Mouse (Mus musculus) liver, embryonic 13.5 days (tissue): ENCODE data around the gene Iqschfp. TPM values are rescaled to one million over a fixed set of nuclear protein-coding genes. Genes with fewer than 3 reads are reported as not detected.

Source experiments
- ATAC-seq: fragments of 200-750 bp; cut with Nextera tagmentation; 2 replicates; pipeline ENCODE4 v1.8.0; 2017; ENCODE audit warnings: low read depth, mild to moderate bottlenecking, moderate number of reproducible peaks, moderate library complexity
- DNase-seq: peaks from one replicate; pipeline ENCODE4 v3.0.0; 2022
- H3K27ac ChIP-seq: fragments of 300-500 bp; sonication (generic); 2 replicates; pipeline ENCODE4 v1.5.1; 2015; ENCODE audit warnings: moderate library complexity, mild to moderate bottlenecking, inconsistent platforms
- H3K27me3 ChIP-seq: fragments of 300-500 bp; sonication (generic); 2 replicates; pipeline ENCODE4 v1.6.1; 2015; ENCODE audit warnings: mild to moderate bottlenecking, inconsistent platforms
- H3K36me3 ChIP-seq: fragments of 300-500 bp; sonication (generic); 2 replicates; pipeline ENCODE4 v1.6.1; 2015; ENCODE audit warnings: mild to moderate bottlenecking, inconsistent platforms
- H3K4me1 ChIP-seq: fragments of 300-500 bp; sonication (generic); replicated peaks from 2 replicates; pipeline ENCODE4 v1.6.1; 2015; ENCODE audit warnings: inconsistent platforms
- H3K4me2 ChIP-seq: fragments of 300-500 bp; sonication (generic); 2 replicates; pipeline ENCODE4 v1.6.1; 2015; ENCODE audit warnings: inconsistent platforms, mild to moderate bottlenecking, moderate library complexity
- H3K4me3 ChIP-seq: fragments of 300-500 bp; sonication (generic); replicated peaks from 2 replicates; pipeline ENCODE4 v1.5.1; 2015; ENCODE audit warnings: mild to moderate bottlenecking, inconsistent platforms
- H3K9ac ChIP-seq: fragments of 300-500 bp; sonication (generic); 2 replicates; pipeline ENCODE4 v1.6.1; 2015; ENCODE audit warnings: mild to moderate bottlenecking, inconsistent platforms
- H3K9me3 ChIP-seq: fragments of 300-500 bp; sonication (generic); replicated peaks from 2 replicates; pipeline ENCODE4 v1.6.1; 2016; ENCODE audit warnings: inconsistent platforms
- WGBS: fragments of 180-500 bp; shearing (Covaris S2); methylation state at CpG from one replicate; pipeline ENCODE4 v1.1.7; 2015; ENCODE audit not compliant: insufficient replicate concordance; 5-methylcytosine and 5-hydroxymethylcytosine counted together
- polyA plus RNA-seq: library from polyadenylated mRNA; unstranded; fragments of >200 nt; fragmentation: Nextera tagmentation; extraction: Ambion mirVana; gene quantifications from 2 replicates; pipeline ENCODE4 v1.2.1, GENCODE M21; 2015

Gene Iqschfp
- polyA plus RNA-seq = not detected in 2 replicates

DNA sequence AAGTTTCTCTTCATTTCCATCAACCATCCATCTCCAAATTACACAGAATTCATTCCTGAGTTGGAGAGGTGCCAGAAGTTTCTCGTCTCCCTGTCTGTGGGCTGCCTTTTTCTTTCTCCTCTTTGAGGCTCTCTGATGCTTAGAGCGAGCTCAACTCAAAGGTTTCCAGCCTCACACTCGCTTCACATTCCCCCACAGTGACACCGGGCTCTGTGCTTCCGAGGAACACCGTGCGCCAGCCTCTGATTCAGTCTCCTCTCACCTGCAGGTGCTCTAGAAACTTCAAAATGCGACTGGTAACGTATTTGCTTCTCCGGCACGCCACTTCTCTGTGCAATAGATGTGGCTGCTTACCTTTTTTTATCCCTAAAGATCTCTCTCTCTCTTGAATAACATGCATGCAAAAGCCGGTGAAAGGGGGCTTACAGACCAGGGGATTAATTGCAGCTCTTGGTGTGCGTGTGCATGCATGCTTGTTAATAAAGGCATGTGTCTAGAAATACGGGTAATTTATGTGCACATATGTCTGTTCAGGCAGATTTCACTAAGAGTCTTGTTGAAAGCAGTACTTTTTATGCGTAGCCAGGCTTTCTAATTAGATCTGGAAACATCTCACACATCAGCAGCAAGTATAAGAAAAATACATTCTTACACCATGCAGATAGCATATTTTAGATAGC, at the start of gene Iqschfp, which contains the start of gene Iqcj:
Gene Iqschfp (plus strand): TSS at position 207 of the 680 bp plus-strand sequence.
Gene Iqcj (plus strand): TSS at position 195 of the 680 bp plus-strand sequence.
- no peaks in the 10 kb centered on the region for H3K27me3 ChIP-seq
- 58% methylated on average over 15 of the region's 15 CpGs for WGBS
- no peak within 1 kb of the TSS for H3K27ac ChIP-seq
- H3K9ac ChIP-seq = no peak within 1 kb of the TSS
- H3K4me1 ChIP-seq = no peaks in the 10 kb centered on the region
- H3K4me3 ChIP-seq = no peak within 1 kb of the TSS
- H3K4me2 ChIP-seq = no peak within 1 kb of the TSS
- ATAC-seq (no peak), DNase-seq (no peak)
- H3K36me3 ChIP-seq = no peaks in the 10 kb centered on the region
- no peaks in the 10 kb centered on the region for H3K9me3 ChIP-seq

DNA sequence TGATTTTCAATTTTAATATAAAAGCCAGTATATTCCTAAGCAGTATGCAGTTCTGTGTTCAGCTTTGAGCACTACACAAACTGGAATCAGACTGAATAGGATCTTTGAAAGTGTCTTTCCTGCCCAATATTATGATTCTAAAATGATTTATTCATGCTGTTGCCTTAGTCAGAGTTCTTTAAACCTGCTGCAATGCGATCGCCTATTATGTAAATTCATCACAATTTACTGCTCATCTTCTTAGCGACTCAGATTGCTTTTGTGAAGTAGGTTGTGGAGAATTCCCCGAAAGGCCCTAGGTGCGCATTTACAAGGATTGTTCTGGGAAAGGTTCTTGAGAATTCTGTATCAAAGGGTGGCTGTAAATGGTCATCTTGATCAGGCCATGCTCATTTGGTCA, 39.6 kb upstream of the Iqschfp start:
- H3K27ac ChIP-seq = no peak overlapping the region

GRCm38 (mm10) chr3:67861524-67861923, 30.5 kb upstream of the Iqschfp start:
- ATAC-seq (no peak), DNase-seq (no peak)
- Histone ChIP-seq H3K9ac (no peak overlapping the region), H3K4me3 (no peak overlapping the region), H3K27ac (no peak overlapping the region), H3K9me3 (no peaks in the 10 kb centered on the region), H3K27me3 (no peaks in the 10 kb centered on the region), H3K4me1 (no peaks in the 10 kb centered on the region), H3K36me3 (no peaks in the 10 kb centered on the region), H3K4me2 (no peak overlapping the region)
- WGBS = 68% methylated on average over 3 of the region's 3 CpGs

More for the DNA sequence above, 39.6 kb upstream of the Iqschfp start:
- 71% methylated on average over 5 of the region's 5 CpGs for WGBS
- DNase-seq (no peak), ATAC-seq (no peak)
- Histone ChIP-seq H3K4me1 (no peaks in the 10 kb centered on the region), H3K9me3 (no peaks in the 10 kb centered on the region), H3K4me3 (no peak overlapping the region), H3K36me3 (no peaks in the 10 kb centered on the region), H3K9ac (no peak overlapping the region), H3K27me3 (no peaks in the 10 kb centered on the region), H3K4me2 (no peak overlapping the region)

GRCm38 (mm10) chr3:67867420-67868065, 24.5 kb upstream of the Iqschfp start:
- Histone ChIP-seq H3K9ac (no peak overlapping the region), H3K27me3 (no peaks in the 10 kb centered on the region), H3K27ac (no peak overlapping the region), H3K4me3 (no peak overlapping the region), H3K9me3 (no peaks in the 10 kb centered on the region), H3K4me1 (no peaks in the 10 kb centered on the region), H3K36me3 (no peaks in the 10 kb centered on the region), H3K4me2 (no peak overlapping the region)
- DNase-seq = no peak
- no peak for ATAC-seq
- 71% methylated on average over 13 of the region's 13 CpGs for WGBS

- Histone ChIP-seq H3K4me2 (no peak overlapping the region), H3K27me3 (no peaks in the 10 kb centered on the region), H3K9ac (no peak overlapping the region), H3K4me1 (no peaks in the 10 kb centered on the region), H3K36me3 (no peaks in the 10 kb centered on the region), H3K4me3 (no peak overlapping the region), H3K9me3 (no peaks in the 10 kb centered on the region), H3K27ac (no peak overlapping the region)
- WGBS = 68% methylated on average over 1 of the region's 1 CpGs
- no peak for ATAC-seq
- DNase-seq = no peak
Observed at GRCm38 (mm10) chr3:67869424-67869823, 22.6 kb upstream of the Iqschfp start.

- ATAC-seq = no peak
- no peak overlapping the region for H3K27ac ChIP-seq
- H3K9ac ChIP-seq = no peak overlapping the region
- H3K27me3 ChIP-seq = no peaks in the 10 kb centered on the region
- H3K9me3 ChIP-seq = no peaks in the 10 kb centered on the region
- DNase-seq = no peak
- 56% methylated on average over 4 of the region's 4 CpGs for WGBS
- no peak overlapping the region for H3K4me2 ChIP-seq
- H3K4me3 ChIP-seq = no peak overlapping the region
- no peaks in the 10 kb centered on the region for H3K36me3 ChIP-seq
- no peaks in the 10 kb centered on the region for H3K4me1 ChIP-seq
Observed at GRCm38 (mm10) chr3:67877253-67877652, 14.8 kb upstream of the Iqschfp start.

DNA sequence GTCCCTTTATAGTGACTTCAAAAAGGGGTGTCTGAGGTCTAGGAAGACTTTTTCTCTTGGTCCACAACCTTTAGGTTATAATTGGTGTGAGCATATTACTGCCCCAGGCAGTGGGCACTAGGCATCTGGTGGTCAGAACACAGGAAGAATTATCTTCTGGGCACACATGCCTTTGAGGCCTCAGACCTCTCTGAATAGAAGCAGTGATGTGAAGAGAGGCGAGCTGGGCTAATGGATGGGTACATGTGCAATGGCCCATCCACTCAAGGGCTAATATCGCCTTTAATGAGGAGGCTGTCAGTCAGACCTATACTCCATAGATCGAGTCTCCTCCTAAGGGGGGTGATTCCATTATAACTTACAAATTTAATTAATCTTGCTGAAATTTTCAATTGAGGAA, 7.7 kb upstream of the Iqschfp start:
- H3K36me3 ChIP-seq = no peaks in the 10 kb centered on the region
- no peak for ATAC-seq
- no peak overlapping the region for H3K27ac ChIP-seq
- H3K9ac ChIP-seq = no peak overlapping the region
- no peaks in the 10 kb centered on the region for H3K9me3 ChIP-seq
- WGBS = 51% methylated on average over 3 of the region's 3 CpGs
- no peaks in the 10 kb centered on the region for H3K27me3 ChIP-seq
- no peaks in the 10 kb centered on the region for H3K4me1 ChIP-seq
- H3K4me3 ChIP-seq = no peak overlapping the region
- DNase-seq = no peak
- H3K4me2 ChIP-seq = no peak overlapping the region

DNA sequence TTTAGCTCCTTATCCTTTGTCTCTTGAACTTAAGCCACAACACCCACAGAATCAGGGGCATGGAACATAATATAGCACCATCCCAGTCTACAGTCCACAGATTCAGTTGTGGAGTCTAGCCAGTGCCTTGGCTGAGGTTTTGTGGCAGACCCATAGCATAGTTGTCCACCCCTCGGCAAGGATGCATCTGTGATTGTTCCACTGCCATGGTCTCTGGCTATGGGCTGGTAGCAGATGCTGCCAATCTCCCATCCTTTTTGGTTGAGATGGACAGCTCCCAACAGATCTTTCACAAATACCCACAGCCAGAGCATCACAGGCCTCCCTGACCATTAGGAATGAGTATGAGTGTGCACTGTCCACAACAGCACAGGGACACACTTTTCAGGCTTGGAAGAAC, 5.9 kb upstream of the Iqschfp start:
- Histone ChIP-seq H3K4me3 (no peak overlapping the region), H3K4me1 (no peaks in the 10 kb centered on the region), H3K36me3 (no peaks in the 10 kb centered on the region), H3K9me3 (no peaks in the 10 kb centered on the region), H3K9ac (no peak overlapping the region), H3K27ac (no peak overlapping the region), H3K4me2 (no peak overlapping the region), H3K27me3 (no peaks in the 10 kb centered on the region)
- DNase-seq = no peak
- 50% methylated on average over 1 of the region's 1 CpGs for WGBS
- ATAC-seq = no peak

- H3K4me3 ChIP-seq = no peak overlapping the region
- H3K9ac ChIP-seq = no peak overlapping the region
- DNase-seq (no peak), ATAC-seq (no peak)
- H3K9me3 ChIP-seq = no peaks in the 10 kb centered on the region
- H3K36me3 ChIP-seq = no peaks in the 10 kb centered on the region
- no peak overlapping the region for H3K27ac ChIP-seq
- H3K27me3 ChIP-seq = no peaks in the 10 kb centered on the region
- H3K4me1 ChIP-seq = no peaks in the 10 kb centered on the region
- no peak overlapping the region for H3K4me2 ChIP-seq
Observed at GRCm38 (mm10) chr3:67887251-67887650, 4.8 kb upstream of the Iqschfp start.

- H3K4me1 ChIP-seq = no peaks in the 10 kb centered on the region
- no peaks in the 10 kb centered on the region for H3K9me3 ChIP-seq
- H3K36me3 ChIP-seq = no peaks in the 10 kb centered on the region
- 71% methylated on average over 10 of the region's 10 CpGs for WGBS
- H3K27ac ChIP-seq = no peak overlapping the region
- no peaks in the 10 kb centered on the region for H3K27me3 ChIP-seq
- H3K4me2 ChIP-seq = no peak overlapping the region
- no peak overlapping the region for H3K9ac ChIP-seq
- no peak overlapping the region for H3K4me3 ChIP-seq
- ATAC-seq (no peak), DNase-seq (no peak)
Observed at GRCm38 (mm10) chr3:67892768-67893167, 736 bp downstream of the Iqschfp start.

DNA sequence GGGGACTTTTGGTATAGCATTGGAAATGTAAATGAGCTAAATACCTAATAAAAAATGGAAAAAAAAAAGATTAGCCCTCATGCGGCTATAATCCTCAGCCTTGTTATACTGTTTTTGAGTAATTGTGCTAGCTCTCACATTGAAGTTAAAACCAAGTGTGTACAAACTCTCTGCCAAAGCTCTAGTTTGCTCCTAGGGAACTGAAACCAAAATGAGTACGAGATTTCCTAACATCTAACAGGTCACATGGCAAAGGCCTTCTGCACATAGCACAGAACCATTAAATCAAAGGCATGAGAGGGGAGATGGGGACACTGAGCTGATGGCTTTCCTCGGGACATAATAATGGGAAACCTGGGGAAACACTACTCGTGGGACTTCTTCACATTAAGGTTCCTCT, 10.5 kb downstream of the Iqschfp start:
- no peak overlapping the region for H3K27ac ChIP-seq

GRCm38 (mm10) chr3:67908586-67908985, 16.6 kb downstream of the Iqschfp start:
- Histone ChIP-seq H3K27ac (no peak overlapping the region), H3K9ac (no peak overlapping the region)
- ATAC-seq = no peak

More for the DNA sequence above, 10.5 kb downstream of the Iqschfp start:
- H3K27me3 ChIP-seq = no peaks in the 10 kb centered on the region
- no peak overlapping the region for H3K9ac ChIP-seq
- ATAC-seq (no peak), DNase-seq (no peak)
- no peak overlapping the region for H3K4me2 ChIP-seq
- H3K4me3 ChIP-seq = no peak overlapping the region
- no peaks in the 10 kb centered on the region for H3K36me3 ChIP-seq
- no peaks in the 10 kb centered on the region for H3K4me1 ChIP-seq
- WGBS = 61% methylated on average over 4 of the region's 4 CpGs
- H3K9me3 ChIP-seq = no peaks in the 10 kb centered on the region

More at GRCm38 (mm10) chr3:67908586-67908985, 16.6 kb downstream of the Iqschfp start:
- Histone ChIP-seq H3K4me1 (no peaks in the 10 kb centered on the region), H3K9me3 (no peaks in the 10 kb centered on the region), H3K4me3 (no peak overlapping the region), H3K4me2 (no peak overlapping the region), H3K36me3 (no peaks in the 10 kb centered on the region), H3K27me3 (no peaks in the 10 kb centered on the region)
- WGBS = 59% methylated on average over 2 of the region's 2 CpGs
- DNase-seq = no peak
